Mouse (Mus musculus) intestine, embryonic 15.5 days (tissue): ENCODE data around the gene Cnga4. TPM values are rescaled to one million over a fixed set of nuclear protein-coding genes. Genes with fewer than 3 reads are reported as not detected.
"Not testable (repeated sequence)": the region's sequence is repeated elsewhere in the genome, so short reads cannot be mapped to it uniquely, and the experiment has no call there.

ENCODE experiments used
- ATAC-seq: fragments of 200-750 bp; cut with Nextera tagmentation; 2 replicates; pipeline ENCODE4 v1.8.0; 2017; ENCODE audit warnings: moderate TSS enrichment, moderate library complexity
- H3K27ac ChIP-seq: fragments of 300-500 bp; sonication (generic); 2 replicates; pipeline ENCODE4 v1.5.1; 2015; ENCODE audit warnings: mild to moderate bottlenecking, inconsistent platforms
- H3K27me3 ChIP-seq: fragments of 300-500 bp; sonication (generic); replicated peaks from 2 replicates; pipeline ENCODE4 v1.6.1; 2015; ENCODE audit warnings: inconsistent platforms
- H3K36me3 ChIP-seq: fragments of 300-500 bp; sonication (generic); 2 replicates; pipeline ENCODE4 v1.6.1; 2015; ENCODE audit warnings: inconsistent platforms
- H3K4me1 ChIP-seq: fragments of 300-500 bp; sonication (generic); replicated peaks from 2 replicates; pipeline ENCODE4 v1.6.1; 2015; ENCODE audit warnings: inconsistent platforms
- H3K4me2 ChIP-seq: fragments of 300-500 bp; sonication (generic); replicated peaks from 2 replicates; pipeline ENCODE4 v1.6.1; 2015; ENCODE audit warnings: mild to moderate bottlenecking, inconsistent platforms
- H3K4me3 ChIP-seq: fragments of 300-500 bp; sonication (generic); replicated peaks from 2 replicates; pipeline ENCODE4 v1.5.1; 2015; ENCODE audit warnings: inconsistent platforms
- H3K9ac ChIP-seq: fragments of 300-500 bp; sonication (generic); 2 replicates; pipeline ENCODE4 v1.6.1; 2015; ENCODE audit warnings: inconsistent platforms
- H3K9me3 ChIP-seq: fragments of 300-500 bp; sonication (generic); 2 replicates; pipeline ENCODE4 v1.6.1; 2016; ENCODE audit warnings: inconsistent platforms
- WGBS: fragments of 180-500 bp; shearing (Covaris S2); methylation state at CpG from one replicate; pipeline ENCODE4 v1.1.7; 2015; 5-methylcytosine and 5-hydroxymethylcytosine counted together
- polyA plus RNA-seq: library from polyadenylated mRNA; unstranded; fragments of >200 nt; fragmentation: Nextera tagmentation; extraction: Ambion mirVana; gene quantifications from 2 replicates; pipeline ENCODE4 v1.2.1, GENCODE M21; 2015

Cnga4 gene
- polyA plus RNA-seq, 1 experiment from 2014 or later = not detected

- Histone ChIP-seq H3K27ac (no peak overlapping the region), H3K4me2 (no peak overlapping the region), H3K4me1 (no peaks in the 10 kb centered on the region), H3K9me3 (no peaks in the 10 kb centered on the region), H3K9ac (no peak overlapping the region), H3K4me3 (no peak overlapping the region), H3K27me3 (no peaks in the 10 kb centered on the region), H3K36me3 (peaks cover 25% of the 10 kb centered on the region)
- no peak for ATAC-seq
- 86% methylated on average over 2 of the region's 2 CpGs for WGBS
Measured at GRCm38 (mm10) chr7:105390236-105390635, 14.1 kb upstream of the Cnga4 start.

- H3K4me2 ChIP-seq = no peak overlapping the region
- no peak overlapping the region for H3K9ac ChIP-seq
- WGBS = 74% methylated on average over 1 of the region's 1 CpGs
- no peak overlapping the region for H3K4me3 ChIP-seq
- ATAC-seq = no peak
- H3K27me3 ChIP-seq = no peaks in the 10 kb centered on the region
- peaks cover 1% of the 10 kb centered on the region; the same call in 1 of the 2 replicates for H3K36me3 ChIP-seq
- H3K4me1 ChIP-seq = no peaks in the 10 kb centered on the region
- no peak overlapping the region for H3K27ac ChIP-seq
- no peaks in the 10 kb centered on the region for H3K9me3 ChIP-seq
Measured at GRCm38 (mm10) chr7:105394606-105395005, 9.8 kb upstream of the Cnga4 start.

- no peak for ATAC-seq
- no peak overlapping the region for H3K4me3 ChIP-seq
- H3K9me3 ChIP-seq = no peaks in the 10 kb centered on the region
- peak overlapping the region; percentile 73; the same call in 1 of the 2 replicates for H3K27ac ChIP-seq
- no peaks in the 10 kb centered on the region for H3K4me1 ChIP-seq
- no peaks in the 10 kb centered on the region for H3K36me3 ChIP-seq
- H3K27me3 ChIP-seq = no peaks in the 10 kb centered on the region
- H3K4me2 ChIP-seq = peak overlapping the region; percentile 26; the same call in 1 of the 2 replicates
- H3K9ac ChIP-seq = no peak overlapping the region
Measured at GRCm38 (mm10) chr7:105395131-105395820, 9.1 kb upstream of the Cnga4 start.

- Histone ChIP-seq H3K4me2 (peak overlapping the region; percentile 26; the same call in 1 of the 2 replicates), H3K36me3 (no peaks in the 10 kb centered on the region), H3K9me3 (no peaks in the 10 kb centered on the region), H3K27ac (peak overlapping the region; percentile 73), H3K27me3 (no peaks in the 10 kb centered on the region), H3K4me1 (no peaks in the 10 kb centered on the region), H3K4me3 (no peak overlapping the region), H3K9ac (no peak overlapping the region)
- no peak for ATAC-seq
Measured at GRCm38 (mm10) chr7:105396126-105396525, 8.2 kb upstream of the Cnga4 start.

GRCm38 (mm10) chr7:105399058-105399934, 5.1 kb upstream of the Cnga4 start:
- Histone ChIP-seq H3K9ac (peak overlapping the region; percentile 85), H3K36me3 (no peaks in the 10 kb centered on the region), H3K27me3 (no peaks in the 10 kb centered on the region), H3K4me1 (no peaks in the 10 kb centered on the region), H3K4me3 (peak overlapping the region; percentile 84), H3K4me2 (peak overlapping the region; percentile 81), H3K27ac (peak overlapping the region; percentile 81), H3K9me3 (no peaks in the 10 kb centered on the region)
- ATAC-seq = no peak
- WGBS = under 1% methylated on average over 25 of the region's 25 CpGs

GRCm38 (mm10) chr7:105399935-105400624, 4.3 kb upstream of the Cnga4 start, which contains the start of gene Fam160a2:
TSS of gene Fam160a2 (minus strand) at chr7:105400054.
- Histone ChIP-seq H3K4me2 (peak within 1 kb of the TSS; percentile 81), H3K9ac (peak within 1 kb of the TSS; percentile 85), H3K36me3 (no peaks in the 10 kb centered on the region), H3K27ac (peak within 1 kb of the TSS; percentile 81), H3K9me3 (no peaks in the 10 kb centered on the region), H3K4me1 (no peaks in the 10 kb centered on the region), H3K27me3 (no peaks in the 10 kb centered on the region), H3K4me3 (peak within 1 kb of the TSS; percentile 84)
- under 1% methylated on average over 55 of the region's 55 CpGs for WGBS
- peak; percentile 98 for ATAC-seq

GRCm38 (mm10) chr7:105406322-105406721, 2.0 kb downstream of the Cnga4 start:
- WGBS = 69% methylated on average over 1 of the region's 1 CpGs
- no peak for ATAC-seq
- H3K4me3 ChIP-seq = no peak overlapping the region
- H3K9ac ChIP-seq = no peak overlapping the region
- no peak overlapping the region for H3K4me2 ChIP-seq
- no peak overlapping the region for H3K27ac ChIP-seq
- no peaks in the 10 kb centered on the region for H3K4me1 ChIP-seq
- H3K27me3 ChIP-seq = no peaks in the 10 kb centered on the region
- no peaks in the 10 kb centered on the region for H3K9me3 ChIP-seq
- H3K36me3 ChIP-seq = no peaks in the 10 kb centered on the region

GRCm38 (mm10) chr7:105411874-105412632, 7.7 kb downstream of the Cnga4 start:
- H3K4me3 ChIP-seq, H3K9me3 ChIP-seq, H3K27me3 ChIP-seq, H3K27ac ChIP-seq, H3K36me3 ChIP-seq, H3K9ac ChIP-seq, H3K4me1 ChIP-seq, H3K4me2 ChIP-seq: not testable (repeated sequence)
- peak; percentile 66; the same call in 1 of the 2 replicates for ATAC-seq
- WGBS = 53% methylated on average over 8 of the region's 8 CpGs

GRCm38 (mm10) chr7:105414385-105414784, 10.0 kb downstream of the Cnga4 start:
- 45% methylated on average over 6 of the region's 6 CpGs for WGBS
- Histone ChIP-seq H3K9ac (no peak overlapping the region), H3K4me1 (no peaks in the 10 kb centered on the region), H3K4me2 (no peak overlapping the region), H3K27me3 (no peaks in the 10 kb centered on the region), H3K9me3 (no peaks in the 10 kb centered on the region), H3K36me3 (no peaks in the 10 kb centered on the region), H3K4me3 (no peak overlapping the region), H3K27ac (no peak overlapping the region)
- ATAC-seq = no peak

- Histone ChIP-seq H3K4me1 (no peaks in the 10 kb centered on the region), H3K9ac (no peak overlapping the region), H3K4me3 (no peak overlapping the region), H3K36me3 (no peaks in the 10 kb centered on the region), H3K4me2 (no peak overlapping the region), H3K27ac (no peak overlapping the region), H3K27me3 (no peaks in the 10 kb centered on the region), H3K9me3 (no peaks in the 10 kb centered on the region)
- WGBS = 84% methylated on average over 7 of the region's 7 CpGs
- ATAC-seq = no peak
Measured at GRCm38 (mm10) chr7:105416529-105416928, 12.2 kb downstream of the Cnga4 start.

- WGBS = 87% methylated on average over 5 of the region's 5 CpGs
- Histone ChIP-seq H3K4me2 (no peak overlapping the region), H3K9ac (no peak overlapping the region), H3K4me1 (no peaks in the 10 kb centered on the region), H3K36me3 (no peaks in the 10 kb centered on the region), H3K4me3 (no peak overlapping the region), H3K27me3 (no peaks in the 10 kb centered on the region), H3K9me3 (no peaks in the 10 kb centered on the region), H3K27ac (no peak overlapping the region)
- ATAC-seq = no peak
Measured at GRCm38 (mm10) chr7:105418106-105418505, 13.7 kb downstream of the Cnga4 start.
